Mouse (Mus musculus) small intestine, adult 2 months (tissue): Measurements from ENCODE around the gene Trp53. TPM values are rescaled to one million over a fixed set of nuclear protein-coding genes. Genes with fewer than 3 reads are reported as not detected.
A peak's percentile ranks its signal among the peaks of the same experiment; 100 is the strongest.

Experiments
- H3K27ac ChIP-seq: fragments of 200-500 bp; 2 replicates; pipeline ENCODE4 v1.5.1; 2012; ENCODE audit warnings: low read depth, low read length, control low read depth, inconsistent platforms; ENCODE audit not compliant: insufficient read depth
- H3K27me3 ChIP-seq: fragments of 200-500 bp; 2 replicates; pipeline ENCODE4 v1.6.1; 2012; ENCODE audit warnings: mild to moderate bottlenecking, moderate library complexity, low read length, inconsistent platforms; ENCODE audit not compliant: control insufficient read depth, insufficient read depth
- H3K36me3 ChIP-seq: fragments of 200-500 bp; 2 replicates; pipeline ENCODE4 v1.6.1; 2012; ENCODE audit warnings: mild to moderate bottlenecking, low read length, control low read depth, inconsistent platforms; ENCODE audit not compliant: control insufficient read depth, insufficient read depth
- H3K4me1 ChIP-seq: fragments of 200-500 bp; 2 replicates; pipeline ENCODE4 v1.6.1; 2012; ENCODE audit warnings: low read length, inconsistent platforms, mixed read lengths; ENCODE audit not compliant: control insufficient read depth, insufficient read depth, insufficient read length
- H3K4me3 ChIP-seq: fragments of 200-500 bp; 2 replicates; pipeline ENCODE4 v1.5.1; 2012; ENCODE audit warnings: low read depth, mild to moderate bottlenecking, control low read depth, inconsistent platforms, low read length, moderate library complexity
- CTCF ChIP-seq: fragments of 200-500 bp; IDR thresholded peaks from 2 replicates; pipeline ENCODE4 v1.5.1; 2012; ENCODE audit warnings: low read depth, mild to moderate bottlenecking, control low read depth, inconsistent platforms, low read length, moderate library complexity, mixed read lengths; ENCODE audit not compliant: insufficient replicate concordance, insufficient read length; ENCODE audit errors: extremely low read depth
- POLR2A ChIP-seq: fragments of 200-500 bp; IDR thresholded peaks from 2 replicates; pipeline ENCODE4 v1.6.1; 2012; ENCODE audit warnings: low read depth, mild to moderate bottlenecking, control low read depth, inconsistent platforms, low read length, moderate library complexity
- WGBS: fragments of 180-500 bp; shearing (Covaris S2); methylation state at CpG from one replicate; pipeline ENCODE4 v1.1.7; 2018; 5-methylcytosine and 5-hydroxymethylcytosine counted together
- polyA plus RNA-seq: library from polyadenylated mRNA; depleted of rRNA; stranded (reverse); fragments of >200 nt; gene quantifications from 2 replicates; pipeline ENCODE4 v1.2.3, GENCODE M21; 2012; rRNA removed

Trp53 gene
- polyA plus RNA-seq, 1 experiment, result 57.1 TPM

- H3K27me3 ChIP-seq, result no peaks in the 10 kb centered on the region
- H3K4me3 ChIP-seq, result no peak overlapping the region
- H3K4me1 ChIP-seq, result no peaks in the 10 kb centered on the region
- no peak overlapping the region for H3K27ac ChIP-seq
- no peaks in the 10 kb centered on the region for H3K36me3 ChIP-seq
- WGBS, result 57% methylated on average over 1 of the region's 1 CpGs
- TF ChIP-seq CTCF, result no peak
- TF ChIP-seq POLR2A, result no peak
Observed at GRCm38 (mm10) chr11:69629802-69630201, 49.6 kb downstream of the Trp53 start.

- WGBS, result 0% methylated on average over 35 of the region's 56 CpGs
- peak within 1 kb of the TSS; percentile 41 for H3K27ac ChIP-seq
- H3K4me3 ChIP-seq, result peak within 1 kb of the TSS; percentile 86
- no peaks in the 10 kb centered on the region for H3K4me1 ChIP-seq
- no peaks in the 10 kb centered on the region for H3K27me3 ChIP-seq
- TF ChIP-seq CTCF, result peak; percentile 84
- TF ChIP-seq POLR2A, result peak; percentile 55
- no peaks in the 10 kb centered on the region; the same call in 1 of the 2 replicates for H3K36me3 ChIP-seq
Observed at GRCm38 (mm10) chr11:69632284-69633089, 52.3 kb downstream of the Trp53 start, which contains the start of gene Fxr2. Gene Fxr2 (plus strand): TSS chr11:69632990.

GRCm38 (mm10) chr11:69633128-69633866 lies 53.1 kb downstream of the Trp53 start:
- TF ChIP-seq POLR2A (no peak), CTCF (no peak)
- Histone ChIP-seq H3K36me3 (peaks cover 2% of the 10 kb centered on the region), H3K27ac (peak overlapping the region; percentile 26; the same call in 1 of the 2 replicates), H3K4me3 (peak overlapping the region; percentile 86), H3K27me3 (no peaks in the 10 kb centered on the region), H3K4me1 (no peaks in the 10 kb centered on the region)
- under 1% methylated on average over 50 of the region's 50 CpGs for WGBS

DNA sequence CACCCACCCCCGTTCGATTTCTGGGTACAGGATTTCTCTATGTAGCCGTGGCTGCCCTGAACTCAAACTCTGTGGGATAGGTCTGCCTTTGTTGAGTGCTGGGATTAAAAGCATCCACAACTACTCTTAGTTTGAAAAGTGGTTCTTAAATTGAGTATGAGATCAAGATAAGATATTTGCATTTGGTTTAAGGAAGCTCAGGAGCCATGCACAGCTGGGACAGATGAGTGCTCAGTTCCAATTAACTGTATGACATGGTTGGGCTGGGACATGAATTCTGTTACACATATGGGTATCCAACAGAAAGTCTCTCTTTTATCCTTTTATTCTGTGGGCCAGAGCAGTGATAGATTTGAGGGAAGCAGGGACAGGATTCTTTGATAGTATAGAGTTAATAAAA lies 55.3 kb downstream of the Trp53 start:
- WGBS, result 39% methylated on average over 3 of the region's 3 CpGs
- H3K27me3 ChIP-seq, result no peaks in the 10 kb centered on the region
- no peak overlapping the region for H3K4me3 ChIP-seq
- no peak overlapping the region for H3K27ac ChIP-seq
- H3K4me1 ChIP-seq, result no peaks in the 10 kb centered on the region
- H3K36me3 ChIP-seq, result peaks cover 16% of the 10 kb centered on the region
- TF ChIP-seq POLR2A (no peak), CTCF (no peak)

Other genes with a start within 250 kb of the Trp53 start
- 0.25 and 0.65 TPM in 2 replicates for gene Rnf227, start 239.9 kb upstream of the Trp53 start, polyA plus RNA-seq
- 86.3 and 240 TPM in 2 replicates for gene Chd3, start 211.0 kb upstream of the Trp53 start, polyA plus RNA-seq
- gene Naa38, start 184.9 kb upstream of the Trp53 start, polyA plus RNA-seq, result 129 and 163 TPM in 2 replicates
- gene Cyb5d1, start 184.7 kb upstream of the Trp53 start, polyA plus RNA-seq, result 4.3 and 5.3 TPM in 2 replicates
- 11.2 and 16.5 TPM in 2 replicates for gene Tmem88, start 182.1 kb upstream of the Trp53 start, polyA plus RNA-seq
- 13.5 and 35.4 TPM in 2 replicates for gene Kdm6b, start 166.7 kb upstream of the Trp53 start, polyA plus RNA-seq
- gene Dnah2, start 31.2 kb upstream of the Trp53 start, polyA plus RNA-seq, result 0.22 and 0.23 TPM in 2 replicates
- 0.79 and 1.5 TPM in 2 replicates for gene Efnb3, start 20.2 kb upstream of the Trp53 start, polyA plus RNA-seq
- gene Wrap53, start 104 bp upstream of the Trp53 start, polyA plus RNA-seq, result 11.4 and 20.2 TPM in 2 replicates
- 2.5 and 4.5 TPM in 2 replicates for gene Atp1b2, start 25.6 kb downstream of the Trp53 start, polyA plus RNA-seq
- gene Shbg, start 37.5 kb downstream of the Trp53 start, polyA plus RNA-seq, result not detected in 2 replicates
- 0.44 and 0.49 TPM in 2 replicates for gene Sat2, start 41.7 kb downstream of the Trp53 start, polyA plus RNA-seq
- 13.4 and 29.2 TPM in 2 replicates for gene Fxr2, start 52.6 kb downstream of the Trp53 start, polyA plus RNA-seq
- 0.43 TPM in 1 of 2 replicates, not detected in the other for gene Sox15, start 75.0 kb downstream of the Trp53 start, polyA plus RNA-seq
- 79.7 and 135 TPM in 2 replicates for gene Mpdu1, start 82.3 kb downstream of the Trp53 start, polyA plus RNA-seq
- 20.9 and 24.7 TPM in 2 replicates for gene Cd68, start 85.8 kb downstream of the Trp53 start, polyA plus RNA-seq
- gene Eif4a1, start 92.1 kb downstream of the Trp53 start, polyA plus RNA-seq, result 92.1 and 134 TPM in 2 replicates
- 15.4 and 24.6 TPM in 2 replicates for gene Senp3, start 101.7 kb downstream of the Trp53 start, polyA plus RNA-seq
- gene Tnfsf13, start 105.4 kb downstream of the Trp53 start, polyA plus RNA-seq, result 6.9 and 11.6 TPM in 2 replicates
- gene Tnfsf12, start 115.5 kb downstream of the Trp53 start, polyA plus RNA-seq, result 11.9 and 13.7 TPM in 2 replicates
- gene Tnfsfm13, start 115.7 kb downstream of the Trp53 start, polyA plus RNA-seq, result 1.8 and 2.3 TPM in 2 replicates
- gene Polr2a, start 178.3 kb downstream of the Trp53 start, polyA plus RNA-seq, result 22.5 and 62.3 TPM in 2 replicates
- 0.08 and 0.16 TPM in 2 replicates for gene Slc35g3, start 181.6 kb downstream of the Trp53 start, polyA plus RNA-seq
- gene Zbtb4, start 185.6 kb downstream of the Trp53 start, polyA plus RNA-seq, result 12.1 and 16.5 TPM in 2 replicates
- 5.5 and 8.7 TPM in 2 replicates for gene Chrnb1, start 215.6 kb downstream of the Trp53 start, polyA plus RNA-seq
- 3.6 and 4.8 TPM in 2 replicates for gene Fgf11, start 221.5 kb downstream of the Trp53 start, polyA plus RNA-seq
- gene Tmem102, start 225.3 kb downstream of the Trp53 start, polyA plus RNA-seq, result 30.5 and 63.0 TPM in 2 replicates
- not detected in 2 replicates for gene Gm39566, start 234.9 kb downstream of the Trp53 start, polyA plus RNA-seq
- not detected in 2 replicates for gene Spem2, start 238.1 kb downstream of the Trp53 start, polyA plus RNA-seq
- not detected in 2 replicates for gene Spem1, start 241.8 kb downstream of the Trp53 start, polyA plus RNA-seq